Mouse (Mus musculus): ENCODE data around the gene Mbtd1. TPM values are rescaled to one million over a fixed set of nuclear protein-coding genes. Genes with fewer than 3 reads are reported as not detected.

Gene Mbtd1
- polyA plus RNA-seq, 1 experiment from 2014 or later: 5.1 TPM

GRCm38 (mm10) chr11:93948887-93949567 lies 63.4 kb downstream of the Mbtd1 start:
- no peak overlapping the region for H3K4me3 ChIP-seq (replicated peaks)
- WGBS (ENCODE audit: insufficient replicate concordance): 79% methylated on average over 9 of the region's 9 CpGs
- ATAC-seq (ENCODE audit: insufficient read depth): no peak
- H3K27ac ChIP-seq (replicated peaks): no peak overlapping the region
- H3K36me3 ChIP-seq (replicated peaks): peaks cover 41% of the 10 kb centered on the region
- H3K27me3 ChIP-seq: no peaks in the 10 kb centered on the region
- no peak overlapping the region for H3K9ac ChIP-seq
- no peak overlapping the region for H3K4me2 ChIP-seq
- H3K9me3 ChIP-seq (replicated peaks): no peaks in the 10 kb centered on the region
- H3K4me1 ChIP-seq (replicated peaks): peaks cover 17% of the 10 kb centered on the region

GRCm38 (mm10) chr11:93950045-93950444 lies 64.4 kb downstream of the Mbtd1 start:
- H3K9ac ChIP-seq: no peak overlapping the region
- H3K27me3 ChIP-seq: 0 out of 2 replicates have a peak, but pooled peaks cover 3% of the 10 kb centered on the region
- H3K27ac ChIP-seq (replicated peaks): no peak overlapping the region
- H3K4me2 ChIP-seq: no peak overlapping the region
- peaks cover 24% of the 10 kb centered on the region for H3K4me1 ChIP-seq (replicated peaks)
- no peak overlapping the region for H3K4me3 ChIP-seq (replicated peaks)
- WGBS (ENCODE audit: insufficient replicate concordance): 66% methylated on average over 1 of the region's 1 CpGs
- peaks cover 43% of the 10 kb centered on the region for H3K36me3 ChIP-seq (replicated peaks)
- no peaks in the 10 kb centered on the region for H3K9me3 ChIP-seq (replicated peaks)
- peak; percentile 19; the same call in 1 of the 2 replicates for ATAC-seq (ENCODE audit: insufficient read depth)

GRCm38 (mm10) chr11:93952376-93952775 lies 66.7 kb downstream of the Mbtd1 start:
- H3K4me1 ChIP-seq (replicated peaks): peaks cover 40% of the 10 kb centered on the region
- H3K27ac ChIP-seq (replicated peaks): peak overlapping the region; percentile 55
- H3K36me3 ChIP-seq (replicated peaks): peaks cover 43% of the 10 kb centered on the region
- WGBS (ENCODE audit: insufficient replicate concordance): 72% methylated on average over 5 of the region's 5 CpGs
- no peak overlapping the region for H3K4me3 ChIP-seq (replicated peaks)
- H3K4me2 ChIP-seq: peak overlapping the region; percentile 13; the same call in 1 of the 2 replicates
- ATAC-seq (ENCODE audit: insufficient read depth): peak; percentile 33
- no peaks in the 10 kb centered on the region for H3K9me3 ChIP-seq (replicated peaks)
- H3K27me3 ChIP-seq: 0 out of 2 replicates have a peak, but pooled peaks cover 5% of the 10 kb centered on the region
- H3K9ac ChIP-seq: no peak overlapping the region

- peak overlapping the region; percentile 88 for H3K4me2 ChIP-seq
- ATAC-seq (ENCODE audit: insufficient read depth): no peak
- 0 out of 2 replicates have a peak, but pooled peaks cover 5% of the 10 kb centered on the region for H3K27me3 ChIP-seq
- H3K27ac ChIP-seq (replicated peaks): peak overlapping the region; percentile 77; the same call in 1 of the 2 replicates
- H3K9ac ChIP-seq: peak overlapping the region; percentile 49
- no peaks in the 10 kb centered on the region for H3K9me3 ChIP-seq (replicated peaks)
- H3K36me3 ChIP-seq (replicated peaks): peaks cover 55% of the 10 kb centered on the region
- peak overlapping the region; percentile 68 for H3K4me3 ChIP-seq (replicated peaks)
- peaks cover 40% of the 10 kb centered on the region for H3K4me1 ChIP-seq (replicated peaks)
- 24% methylated on average over 13 of the region's 13 CpGs for WGBS (ENCODE audit: insufficient replicate concordance)
These were observed 69.1 kb downstream of the Mbtd1 start for GRCm38 (mm10) chr11:93954738-93955255.

- H3K27me3 ChIP-seq: 0 out of 2 replicates have a peak, but pooled peaks cover 5% of the 10 kb centered on the region
- peaks cover 55% of the 10 kb centered on the region for H3K36me3 ChIP-seq (replicated peaks)
- H3K9ac ChIP-seq: peak overlapping the region; percentile 49
- H3K4me1 ChIP-seq (replicated peaks): peaks cover 40% of the 10 kb centered on the region
- peak overlapping the region; percentile 88 for H3K4me2 ChIP-seq
- WGBS (ENCODE audit: insufficient replicate concordance): under 1% methylated on average over 67 of the region's 67 CpGs
- H3K4me3 ChIP-seq (replicated peaks): peak overlapping the region; percentile 68
- H3K27ac ChIP-seq (replicated peaks): peak overlapping the region; percentile 77
- no peaks in the 10 kb centered on the region for H3K9me3 ChIP-seq (replicated peaks)
- peak; percentile 89 for ATAC-seq (ENCODE audit: insufficient read depth)
These were observed 69.9 kb downstream of the Mbtd1 start for GRCm38 (mm10) chr11:93955256-93956150.

GRCm38 (mm10) chr11:93956159-93956558 lies 70.5 kb downstream of the Mbtd1 start, which contains the start of gene Nme2:
TSS of gene Nme2 (minus strand) at chr11:93956259.
- 0 out of 2 replicates have a peak, but pooled peaks cover 5% of the 10 kb centered on the region for H3K27me3 ChIP-seq
- H3K4me3 ChIP-seq (replicated peaks): peak within 1 kb of the TSS; percentile 68
- ATAC-seq (ENCODE audit: insufficient read depth): 0 out of 2 replicates have a peak, but pooled peaks have one; percentile 9
- peaks cover 35% of the 10 kb centered on the region for H3K4me1 ChIP-seq (replicated peaks)
- H3K4me2 ChIP-seq: peak within 1 kb of the TSS; percentile 88
- peak within 1 kb of the TSS; percentile 49 for H3K9ac ChIP-seq
- 2% methylated on average over 6 of the region's 6 CpGs for WGBS (ENCODE audit: insufficient replicate concordance)
- peak within 1 kb of the TSS; percentile 77 for H3K27ac ChIP-seq (replicated peaks)
- H3K9me3 ChIP-seq (replicated peaks): no peaks in the 10 kb centered on the region
- H3K36me3 ChIP-seq (replicated peaks): peaks cover 56% of the 10 kb centered on the region

GRCm38 (mm10) chr11:93957031-93957555 lies 71.4 kb downstream of the Mbtd1 start:
- Histone ChIP-seq H3K4me2 (no peak overlapping the region), H3K9ac (no peak overlapping the region), H3K27me3 (0 out of 2 replicates have a peak, but pooled peaks cover 5% of the 10 kb centered on the region), H3K36me3 (replicated peaks) (peaks cover 58% of the 10 kb centered on the region), H3K4me3 (replicated peaks) (no peak overlapping the region), H3K9me3 (replicated peaks) (no peaks in the 10 kb centered on the region), H3K4me1 (replicated peaks) (peaks cover 35% of the 10 kb centered on the region), H3K27ac (replicated peaks) (no peak overlapping the region)
- no peak for ATAC-seq (ENCODE audit: insufficient read depth)
- 68% methylated on average over 2 of the region's 2 CpGs for WGBS (ENCODE audit: insufficient replicate concordance)

GRCm38 (mm10) chr11:93957746-93958145 lies 72.1 kb downstream of the Mbtd1 start:
- H3K4me3 ChIP-seq (replicated peaks): no peak overlapping the region

GRCm38 (mm10) chr11:93961482-93961881 lies 75.8 kb downstream of the Mbtd1 start:
- H3K36me3 ChIP-seq (replicated peaks): peaks cover 85% of the 10 kb centered on the region
- H3K9me3 ChIP-seq (replicated peaks): no peaks in the 10 kb centered on the region
- 80% methylated on average over 6 of the region's 6 CpGs for WGBS (ENCODE audit: insufficient replicate concordance)
- H3K27me3 ChIP-seq: no peaks in the 10 kb centered on the region
- ATAC-seq (ENCODE audit: insufficient read depth): no peak
- H3K27ac ChIP-seq (replicated peaks): no peak overlapping the region
- H3K4me1 ChIP-seq (replicated peaks): peaks cover 12% of the 10 kb centered on the region; the same call in 1 of the 2 replicates
- H3K4me3 ChIP-seq (replicated peaks): no peak overlapping the region
- H3K4me2 ChIP-seq: no peak overlapping the region
- no peak overlapping the region for H3K9ac ChIP-seq

More at GRCm38 (mm10) chr11:93957746-93958145, 72.1 kb downstream of the Mbtd1 start:
- Histone ChIP-seq H3K27ac (replicated peaks) (no peak overlapping the region), H3K9ac (no peak overlapping the region), H3K4me1 (replicated peaks) (peaks cover 32% of the 10 kb centered on the region), H3K9me3 (replicated peaks) (no peaks in the 10 kb centered on the region), H3K36me3 (replicated peaks) (peaks cover 59% of the 10 kb centered on the region), H3K27me3 (0 out of 2 replicates have a peak, but pooled peaks cover 5% of the 10 kb centered on the region), H3K4me2 (no peak overlapping the region)
- 57% methylated on average over 4 of the region's 4 CpGs for WGBS (ENCODE audit: insufficient replicate concordance)
- no peak for ATAC-seq (ENCODE audit: insufficient read depth)

- Histone ChIP-seq H3K9ac (no peak overlapping the region), H3K36me3 (replicated peaks) (peaks cover 80% of the 10 kb centered on the region), H3K4me3 (replicated peaks) (no peak overlapping the region), H3K9me3 (replicated peaks) (no peaks in the 10 kb centered on the region), H3K27me3 (no peaks in the 10 kb centered on the region), H3K4me1 (replicated peaks) (peaks cover 22% of the 10 kb centered on the region), H3K4me2 (no peak overlapping the region), H3K27ac (replicated peaks) (no peak overlapping the region)
- ATAC-seq (ENCODE audit: insufficient read depth): no peak
- 67% methylated on average over 4 of the region's 4 CpGs for WGBS (ENCODE audit: insufficient replicate concordance)
These were observed 77.4 kb downstream of the Mbtd1 start for GRCm38 (mm10) chr11:93963013-93963412.

Measured in liver, embryonic 15.5 days (tissue).